Mouse (Mus musculus) testis, adult 2 months (tissue): ENCODE measurements at regions not wholly inside any gene's neighbourhood (a gene's known extent, or its start where the extent isn't known, plus 50 kb on each side); places are given as distances from the start of the nearest gene placed in this dataset.

Source experiments
- H3K27ac ChIP-seq: fragments of 200-500 bp; 2 replicates; pipeline ENCODE4 v1.5.1; 2012; ENCODE audit warnings: low read depth, low read length; ENCODE audit not compliant: control insufficient read depth, insufficient read depth
- H3K27me3 ChIP-seq: fragments of 200-500 bp; 2 replicates; pipeline ENCODE4 v1.6.1; 2012; ENCODE audit warnings: mild to moderate bottlenecking, low read length, moderate library complexity; ENCODE audit not compliant: control insufficient read depth, insufficient read depth
- H3K36me3 ChIP-seq: fragments of 200-500 bp; 2 replicates; pipeline ENCODE4 v1.6.1; 2012; ENCODE audit warnings: mild to moderate bottlenecking, low read length; ENCODE audit not compliant: control insufficient read depth, insufficient read depth
- H3K4me1 ChIP-seq: fragments of 200-500 bp; 2 replicates; pipeline ENCODE4 v1.6.1; 2012; ENCODE audit warnings: low read length; ENCODE audit not compliant: control insufficient read depth, insufficient read depth
- H3K4me3 ChIP-seq: fragments of 200-500 bp; 2 replicates; pipeline ENCODE4 v1.5.1; 2012; ENCODE audit warnings: low read depth, mild to moderate bottlenecking, low read length, moderate library complexity, mixed read lengths; ENCODE audit not compliant: control insufficient read depth
- CTCF ChIP-seq: fragments of 200-500 bp; IDR thresholded peaks from 2 replicates; pipeline ENCODE4 v1.5.1; 2012; ENCODE audit warnings: low read depth, mild to moderate bottlenecking, inconsistent platforms, low read length, moderate library complexity; ENCODE audit not compliant: control insufficient read depth, insufficient read depth, insufficient replicate concordance
- POLR2A ChIP-seq: fragments of 200-500 bp; IDR thresholded peaks from 2 replicates; pipeline ENCODE4 v1.6.1; 2012; ENCODE audit warnings: low read depth, mild to moderate bottlenecking, inconsistent platforms, low read length, moderate library complexity; ENCODE audit not compliant: control insufficient read depth

- Histone ChIP-seq H3K4me1 (no peaks in the 10 kb centered on the region; the same call in 1 of the 2 replicates), H3K4me3 (no peak overlapping the region), H3K36me3 (no peaks in the 10 kb centered on the region), H3K27me3 (no peaks in the 10 kb centered on the region), H3K27ac (no peak overlapping the region)
- no peak for TF ChIP-seq CTCF
- no peak for TF ChIP-seq POLR2A
Observed at GRCm38 (mm10) chr1:176427046-176427445, 151.9 kb upstream of the Pld5 start.

DNA sequence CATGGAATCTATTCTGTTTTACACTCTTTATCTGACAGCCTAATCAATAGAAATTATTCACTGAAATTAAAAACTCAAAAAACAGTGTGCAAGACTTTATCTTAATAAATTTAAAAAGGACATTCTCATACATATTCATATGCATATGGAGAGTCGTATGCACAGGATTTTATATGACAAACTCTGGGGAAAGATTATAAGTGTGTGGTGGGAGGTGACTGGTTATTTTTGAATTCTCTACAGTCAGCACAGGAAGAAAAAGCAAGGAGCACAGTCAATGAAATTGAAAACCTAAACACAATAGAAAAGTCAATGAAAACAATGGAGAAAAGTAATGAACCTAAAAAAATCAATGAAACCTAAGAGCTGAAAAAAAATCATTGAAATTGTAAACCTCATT lies 142.1 kb upstream of the Pld5 start:
- Histone ChIP-seq H3K36me3 (no peaks in the 10 kb centered on the region), H3K27me3 (no peaks in the 10 kb centered on the region), H3K4me1 (no peaks in the 10 kb centered on the region), H3K27ac (no peak overlapping the region), H3K4me3 (no peak overlapping the region)
- TF ChIP-seq POLR2A (no peak), CTCF (no peak)

DNA sequence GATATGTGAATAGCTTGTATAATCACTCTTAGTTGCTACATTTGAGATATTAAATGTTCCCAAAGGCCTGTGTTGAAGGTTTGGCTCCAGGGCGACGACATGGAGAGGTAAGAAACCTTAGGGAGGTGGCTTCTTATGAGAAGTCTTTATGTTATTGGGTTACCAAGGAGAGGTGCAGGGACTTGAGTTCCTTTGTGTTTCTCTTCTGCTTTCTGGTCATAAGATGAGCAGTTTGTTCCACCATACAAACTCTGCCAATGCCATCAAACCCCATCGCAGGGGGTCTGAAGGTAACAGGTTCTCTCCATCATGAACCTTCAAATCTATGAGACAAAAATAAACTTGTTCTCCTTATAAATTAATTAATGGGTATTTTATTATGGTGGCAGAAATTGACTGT lies 129.0 kb upstream of the Pld5 start:
- no peak overlapping the region for H3K4me3 ChIP-seq
- no peak overlapping the region for H3K27ac ChIP-seq
- no peak for TF ChIP-seq POLR2A
- TF ChIP-seq CTCF, result no peak
- H3K4me1 ChIP-seq, result no peaks in the 10 kb centered on the region
- H3K27me3 ChIP-seq, result no peaks in the 10 kb centered on the region
- no peaks in the 10 kb centered on the region for H3K36me3 ChIP-seq

DNA sequence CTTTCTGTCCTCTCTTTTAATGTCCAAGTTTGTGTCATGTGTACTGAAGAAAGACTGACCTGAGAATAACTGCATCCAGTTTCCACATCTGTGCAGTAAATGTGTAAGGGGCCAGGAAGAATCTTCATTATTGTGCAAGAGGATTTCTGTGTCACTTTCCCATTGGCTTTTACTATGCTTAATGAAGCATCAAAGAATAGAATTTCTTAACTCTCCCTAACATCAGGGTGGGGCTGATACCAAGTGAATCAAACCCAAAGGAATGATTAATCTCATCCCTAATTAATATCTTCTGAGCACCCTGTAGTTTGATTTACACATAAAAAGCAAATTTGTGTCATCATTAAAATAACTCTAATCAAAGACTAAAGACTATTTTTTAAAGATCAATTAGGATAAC lies 104.5 kb upstream of the Pld5 start:
- Histone ChIP-seq H3K4me3 (peak overlapping the region; percentile 43; the same call in 1 of the 2 replicates), H3K36me3 (no peaks in the 10 kb centered on the region), H3K27ac (no peak overlapping the region), H3K4me1 (no peaks in the 10 kb centered on the region), H3K27me3 (no peaks in the 10 kb centered on the region)
- no peak for TF ChIP-seq POLR2A
- TF ChIP-seq CTCF, result no peak

- H3K27me3 ChIP-seq, result no peaks in the 10 kb centered on the region
Observed at GRCm38 (mm10) chr1:176366900-176367299, 91.8 kb upstream of the Pld5 start.

GRCm38 (mm10) chr1:176360957-176361356 lies 85.8 kb upstream of the Pld5 start:
- Histone ChIP-seq H3K4me3 (no peak overlapping the region), H3K27ac (no peak overlapping the region), H3K4me1 (no peaks in the 10 kb centered on the region), H3K36me3 (no peaks in the 10 kb centered on the region), H3K27me3 (no peaks in the 10 kb centered on the region)
- TF ChIP-seq POLR2A (no peak), CTCF (no peak)

More at GRCm38 (mm10) chr1:176366900-176367299, 91.8 kb upstream of the Pld5 start:
- H3K36me3 ChIP-seq, result no peaks in the 10 kb centered on the region
- H3K27ac ChIP-seq, result no peak overlapping the region
- TF ChIP-seq CTCF (no peak), POLR2A (no peak)
- H3K4me3 ChIP-seq, result no peak overlapping the region
- H3K4me1 ChIP-seq, result no peaks in the 10 kb centered on the region

- TF ChIP-seq CTCF, result no peak
- no peak for TF ChIP-seq POLR2A
- Histone ChIP-seq H3K4me1 (no peaks in the 10 kb centered on the region), H3K27me3 (no peaks in the 10 kb centered on the region), H3K36me3 (no peaks in the 10 kb centered on the region), H3K27ac (no peak overlapping the region), H3K4me3 (no peak overlapping the region)
Observed at GRCm38 (mm10) chr1:176359992-176360724, 85.0 kb upstream of the Pld5 start.
